In the genomic region with DNA sequence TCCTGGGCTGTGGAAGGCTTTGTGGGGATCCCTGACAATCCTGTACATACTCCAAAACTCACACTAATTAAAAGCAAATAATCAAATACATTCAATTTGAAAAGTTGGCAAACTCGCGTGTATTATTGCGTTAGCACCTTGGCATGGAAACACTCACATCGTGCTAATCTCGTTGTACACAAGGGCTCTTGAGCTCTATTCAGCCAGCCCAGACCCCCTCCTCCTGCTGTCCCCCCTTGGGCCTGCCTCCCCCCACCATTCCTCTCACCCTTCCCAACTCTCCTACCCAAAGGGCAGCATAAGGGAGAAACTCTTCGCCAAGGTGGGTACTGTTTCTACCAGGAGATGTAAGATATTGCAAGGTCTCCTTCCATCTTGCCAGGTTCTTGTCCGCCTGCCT, we compare ENCODE assay signal across 17 mouse cellular contexts.
DNase-seq lines count a peak whose midpoint lies in the region; ATAC-seq and TF ChIP-seq lines count a peak whose summit lies in the region.
"Had no signal": no experiment of that assay in that cellular context is flagged by ENCODE, and none has a peak within 500 bp of the region (broad histone marks: within the 10 kb centered on the region; RNA-seq: fewer than 3 reads in every experiment).

No protein-coding gene starts in this region.

- H3K4me1 ChIP-seq in forebrain, embryonic 15.5 days: peaks cover 46% of the 10 kb centered on the region
- H3K4me1 ChIP-seq in forebrain, embryonic 16.5 days (replicated peaks; ENCODE audit: control insufficient read depth, insufficient read depth, low read length): peaks cover 33% of the 10 kb centered on the region
- 0 out of 2 replicates have a peak, but pooled peaks cover 3% of the 10 kb centered on the region for H3K4me1 ChIP-seq in hindbrain, postnatal 0 days (ENCODE audit: insufficient read depth, low read length)
- H3K4me1 ChIP-seq: intestine, embryonic 15.5 days had no signal

- H3K27ac ChIP-seq in forebrain, embryonic 15.5 days (replicated peaks): peak overlapping the region; percentile 65
- H3K27ac ChIP-seq in forebrain, embryonic 16.5 days (ENCODE audit: low read length): no peak overlapping the region
- 0 out of 2 replicates have a peak overlapping the region, but pooled peaks have one; percentile 0 for H3K27ac ChIP-seq in layer of hippocampus, adult 2 months
- peak overlapping the region; percentile 0; the same call in 1 of the 2 replicates for H3K27ac ChIP-seq in hindbrain, postnatal 0 days
- H3K27ac ChIP-seq: embryonic facial prominence, embryonic 15.5 days; gastrocnemius, adult 2 months; intestine, embryonic 15.5 days had no signal

- no peaks in the 10 kb centered on the region for H3K36me3 ChIP-seq in forebrain, embryonic 15.5 days
- H3K36me3 ChIP-seq in forebrain, embryonic 16.5 days (ENCODE audit: control insufficient read depth, insufficient read depth): no peaks in the 10 kb centered on the region
- H3K36me3 ChIP-seq in hindbrain, postnatal 0 days (ENCODE audit: insufficient read depth, low read length): no peaks in the 10 kb centered on the region
- H3K36me3 ChIP-seq: embryonic facial prominence, embryonic 15.5 days; heart, embryonic 12.5 days; intestine, embryonic 15.5 days had no signal

- no peak for DNase-seq in layer of hippocampus, adult 2 months (ENCODE audit: low spot score in 2 of 2)
- DNase-seq in layer of hippocampus, adult 9-11 months: no peak
- peak; percentile 19 for DNase-seq in testis, postnatal 10 days (ENCODE audit: low spot score)
- DNase-seq in testis, postnatal 14 days (ENCODE audit: low spot score): no peak
- DNase-seq in hindbrain, postnatal 0 days (ENCODE audit: low spot score): no peak
- DNase-seq in cerebellum, postnatal 10 days: no peak
- DNase-seq: adrenal gland, adult 2 months; adrenal gland, postnatal 25 days; embryo, embryonic 11 days; gastrocnemius, adult 2 months; gastrocnemius, postnatal 25 days had no signal

- ATAC-seq in forebrain, embryonic 15.5 days (replicated peaks): no peak
- ATAC-seq in forebrain, embryonic 16.5 days: no peak
- ATAC-seq in hindbrain, postnatal 0 days: no peak; the same call in 1 of the 2 replicates
- ATAC-seq: intestine, embryonic 15.5 days had no signal

- H3K9me3 ChIP-seq in forebrain, embryonic 15.5 days: no peaks in the 10 kb centered on the region
- no peaks in the 10 kb centered on the region for H3K9me3 ChIP-seq in forebrain, embryonic 16.5 days (ENCODE audit: control insufficient read depth, low read length)
- H3K9me3 ChIP-seq in hindbrain, postnatal 0 days (ENCODE audit: low read length): no peaks in the 10 kb centered on the region
- H3K9me3 ChIP-seq: embryonic facial prominence, embryonic 15.5 days; heart, embryonic 12.5 days; intestine, embryonic 15.5 days had no signal

- no peak overlapping the region for H3K4me3 ChIP-seq in forebrain, embryonic 15.5 days
- no peak overlapping the region for H3K4me3 ChIP-seq in forebrain, embryonic 16.5 days (replicated peaks; ENCODE audit: low read length)
- no peak overlapping the region for H3K4me3 ChIP-seq in layer of hippocampus, adult 2 months
- no peak overlapping the region for H3K4me3 ChIP-seq in hindbrain, postnatal 0 days (ENCODE audit: low read length)
- H3K4me3 ChIP-seq: embryonic facial prominence, embryonic 15.5 days; erythroblast, embryonic 14.5 days; gastrocnemius, adult 2 months; heart, embryonic 12.5 days; intestine, embryonic 15.5 days had no signal

- no peak overlapping the region for H3K9ac ChIP-seq in forebrain, embryonic 15.5 days (replicated peaks)
- no peak overlapping the region for H3K9ac ChIP-seq in forebrain, embryonic 16.5 days (replicated peaks; ENCODE audit: low read depth, low read length)
- H3K9ac ChIP-seq in hindbrain, postnatal 0 days (replicated peaks; ENCODE audit: low read length): no peak overlapping the region
- H3K9ac ChIP-seq: embryonic facial prominence, embryonic 15.5 days; heart, embryonic 12.5 days; intestine, embryonic 15.5 days had no signal

- TF ChIP-seq CTCF in layer of hippocampus, adult 2 months (conservative IDR thresholded peaks at IDR 0.05): no peak
- TF ChIP-seq CTCF in hindbrain, postnatal 0 days (IDR thresholded peaks at IDR 0.05; ENCODE audit: low read depth): no peak

- no peaks in the 10 kb centered on the region for H3K27me3 ChIP-seq in forebrain, embryonic 15.5 days
- no peaks in the 10 kb centered on the region for H3K27me3 ChIP-seq in forebrain, embryonic 16.5 days (replicated peaks; ENCODE audit: control insufficient read depth, insufficient read depth, low read length)
- H3K27me3 ChIP-seq in hindbrain, postnatal 0 days (ENCODE audit: insufficient read depth, low read length): no peaks in the 10 kb centered on the region
- H3K27me3 ChIP-seq: embryonic facial prominence, embryonic 15.5 days; heart, embryonic 12.5 days; intestine, embryonic 15.5 days had no signal

- no peak overlapping the region for H3K4me2 ChIP-seq in forebrain, embryonic 15.5 days (replicated peaks)
- no peak overlapping the region for H3K4me2 ChIP-seq in forebrain, embryonic 16.5 days (ENCODE audit: low read length)
- H3K4me2 ChIP-seq in hindbrain, postnatal 0 days (ENCODE audit: low read depth, low read length): no peak overlapping the region
- H3K4me2 ChIP-seq: embryonic facial prominence, embryonic 15.5 days; heart, embryonic 12.5 days; intestine, embryonic 15.5 days had no signal

- WGBS in forebrain, embryonic 15.5 days: 46% methylated on average over 7 of the region's 7 CpGs
- 36% methylated on average over 7 of the region's 7 CpGs for WGBS in forebrain, embryonic 16.5 days
- 44% methylated on average over 7 of the region's 7 CpGs for WGBS in hindbrain, postnatal 0 days
